Mouse (Mus musculus): Measurements from ENCODE around the gene Prokr2. TPM values are rescaled to one million over a fixed set of nuclear protein-coding genes. Genes with fewer than 3 reads are reported as not detected.

Prokr2 gene
- polyA plus RNA-seq, 1 experiment from 2014 or later: 0.08 TPM

DNA sequence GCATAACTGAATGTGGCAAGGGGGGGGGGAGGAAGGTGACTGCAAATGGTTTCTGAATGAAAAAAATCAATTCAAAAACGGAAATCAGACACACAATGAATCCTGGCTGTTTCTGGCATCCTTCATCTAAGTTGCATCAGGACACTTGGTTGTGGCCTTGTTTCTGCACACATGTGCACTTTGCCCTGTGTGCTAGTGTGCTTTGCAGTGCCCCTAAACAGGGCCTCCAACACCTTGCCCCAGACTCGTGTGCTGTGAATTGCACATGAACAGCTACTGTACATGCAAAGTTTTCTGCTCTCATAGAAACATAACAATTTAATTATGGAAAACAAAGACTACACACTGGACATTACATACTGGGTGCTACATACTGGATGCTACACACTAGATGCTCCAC lies 2.9 kb downstream of the Prokr2 start:
- Histone ChIP-seq H3K4me2 (ENCODE audit: low read length) (no peak overlapping the region), H3K27ac (no peak overlapping the region), H3K9me3 (replicated peaks; ENCODE audit: low read length) (no peaks in the 10 kb centered on the region), H3K9ac (ENCODE audit: low read depth, low read length) (no peak overlapping the region), H3K4me1 (replicated peaks; ENCODE audit: insufficient read depth, low read length) (peaks cover 7% of the 10 kb centered on the region; the same call in 1 of the 2 replicates), H3K27me3 (ENCODE audit: insufficient read depth, low read length) (0 out of 2 replicates have a peak, but pooled peaks cover 8% of the 10 kb centered on the region), H3K36me3 (ENCODE audit: insufficient read depth, low read length) (no peaks in the 10 kb centered on the region), H3K4me3 (replicated peaks; ENCODE audit: low read depth, low read length) (no peak overlapping the region)
- TF ChIP-seq CTCF (IDR thresholded peaks at IDR 0.05; ENCODE audit: low read depth): no peak
- no peak for DNase-seq (ENCODE audit: low spot score)
- 83% methylated on average over 2 of the region's 2 CpGs for whole genome bisulfite sequencing
- no peak for ATAC-seq (replicated peaks; ENCODE audit: low FRiP score, low read depth)

- DNase-seq (ENCODE audit: low spot score) (no peak), ATAC-seq (replicated peaks; ENCODE audit: low FRiP score, low read depth) (no peak)
- H3K27me3 ChIP-seq (ENCODE audit: insufficient read depth, low read length): 0 out of 2 replicates have a peak, but pooled peaks cover 7% of the 10 kb centered on the region
- H3K9ac ChIP-seq (ENCODE audit: low read depth, low read length): no peak overlapping the region
- no peak overlapping the region for H3K4me2 ChIP-seq (ENCODE audit: low read length)
- H3K36me3 ChIP-seq (ENCODE audit: insufficient read depth, low read length): no peaks in the 10 kb centered on the region
- H3K4me1 ChIP-seq (replicated peaks; ENCODE audit: insufficient read depth, low read length): peaks cover 4% of the 10 kb centered on the region; the same call in 1 of the 2 replicates
- TF ChIP-seq CTCF (IDR thresholded peaks at IDR 0.05; ENCODE audit: low read depth): no peak
- H3K4me3 ChIP-seq (replicated peaks; ENCODE audit: low read depth, low read length): no peak overlapping the region
- no peak overlapping the region for H3K27ac ChIP-seq
- 41% methylated on average over 4 of the region's 4 CpGs for WGBS
- no peaks in the 10 kb centered on the region for H3K9me3 ChIP-seq (replicated peaks; ENCODE audit: low read length)
These were observed 5.6 kb downstream of the Prokr2 start for GRCm38 (mm10) chr2:132379690-132380089.

- no peak overlapping the region for H3K9ac ChIP-seq (ENCODE audit: low read depth, low read length)
- TF ChIP-seq CTCF (IDR thresholded peaks at IDR 0.05; ENCODE audit: low read depth): no peak
- no peak overlapping the region for H3K4me2 ChIP-seq (ENCODE audit: low read length)
- H3K27me3 ChIP-seq (ENCODE audit: insufficient read depth, low read length): no peaks in the 10 kb centered on the region
- no peak overlapping the region for H3K27ac ChIP-seq
- H3K9me3 ChIP-seq (replicated peaks; ENCODE audit: low read length): no peaks in the 10 kb centered on the region
- no peak for DNase-seq (ENCODE audit: low spot score)
- 45% methylated on average over 10 of the region's 10 CpGs for WGBS
- ATAC-seq (replicated peaks; ENCODE audit: low FRiP score, low read depth): no peak
- no peaks in the 10 kb centered on the region for H3K36me3 ChIP-seq (ENCODE audit: insufficient read depth, low read length)
- no peak overlapping the region for H3K4me3 ChIP-seq (replicated peaks; ENCODE audit: low read depth, low read length)
- H3K4me1 ChIP-seq (replicated peaks; ENCODE audit: insufficient read depth, low read length): no peaks in the 10 kb centered on the region
These were observed 6.6 kb downstream of the Prokr2 start for GRCm38 (mm10) chr2:132378602-132379150.

DNA sequence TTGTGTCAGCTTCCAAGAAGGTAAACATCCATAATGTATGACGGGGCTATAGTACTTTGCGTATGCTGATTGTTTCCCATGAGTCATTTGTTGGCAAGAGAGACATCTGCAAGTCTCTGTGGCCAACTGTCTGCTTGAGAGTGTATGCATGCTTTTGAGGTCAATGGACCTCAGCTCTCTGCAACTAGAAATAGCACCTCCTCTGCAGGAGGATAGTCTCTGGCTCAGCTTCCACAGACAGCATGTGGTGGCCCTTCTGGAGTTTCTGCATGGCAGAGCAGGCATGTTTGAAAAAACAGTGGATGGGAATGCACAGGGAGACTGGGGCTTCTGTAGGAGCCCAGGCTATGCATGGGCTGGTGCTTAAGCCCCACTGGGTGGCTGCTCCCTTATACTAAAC lies 7.8 kb downstream of the Prokr2 start:
- Histone ChIP-seq H3K9ac (ENCODE audit: low read depth, low read length) (no peak overlapping the region), H3K4me2 (ENCODE audit: low read length) (no peak overlapping the region), H3K36me3 (ENCODE audit: insufficient read depth, low read length) (no peaks in the 10 kb centered on the region), H3K9me3 (replicated peaks; ENCODE audit: low read length) (no peaks in the 10 kb centered on the region), H3K4me3 (replicated peaks; ENCODE audit: low read depth, low read length) (no peak overlapping the region), H3K27ac (no peak overlapping the region), H3K4me1 (replicated peaks; ENCODE audit: insufficient read depth, low read length) (no peaks in the 10 kb centered on the region), H3K27me3 (ENCODE audit: insufficient read depth, low read length) (no peaks in the 10 kb centered on the region)
- no peak for ATAC-seq (replicated peaks; ENCODE audit: low FRiP score, low read depth)
- no peak for DNase-seq (ENCODE audit: low spot score)
- WGBS: 82% methylated on average over 2 of the region's 2 CpGs
- no peak for TF ChIP-seq CTCF (IDR thresholded peaks at IDR 0.05; ENCODE audit: low read depth)

GRCm38 (mm10) chr2:132375721-132376120 lies 9.5 kb downstream of the Prokr2 start:
- DNase-seq (ENCODE audit: low spot score) (no peak), ATAC-seq (replicated peaks; ENCODE audit: low FRiP score, low read depth) (no peak)
- Histone ChIP-seq H3K27me3 (ENCODE audit: insufficient read depth, low read length) (no peaks in the 10 kb centered on the region), H3K36me3 (ENCODE audit: insufficient read depth, low read length) (no peaks in the 10 kb centered on the region), H3K27ac (no peak overlapping the region), H3K4me2 (ENCODE audit: low read length) (no peak overlapping the region), H3K4me3 (replicated peaks; ENCODE audit: low read depth, low read length) (no peak overlapping the region), H3K9me3 (replicated peaks; ENCODE audit: low read length) (no peaks in the 10 kb centered on the region), H3K9ac (ENCODE audit: low read depth, low read length) (no peak overlapping the region), H3K4me1 (replicated peaks; ENCODE audit: insufficient read depth, low read length) (no peaks in the 10 kb centered on the region)
- no peak for TF ChIP-seq CTCF (IDR thresholded peaks at IDR 0.05; ENCODE audit: low read depth)
- 71% methylated on average over 3 of the region's 3 CpGs for WGBS

GRCm38 (mm10) chr2:132375135-132375534 lies 10.1 kb downstream of the Prokr2 start:
- H3K9ac ChIP-seq (ENCODE audit: low read depth, low read length): no peak overlapping the region
- WGBS: 77% methylated on average over 9 of the region's 9 CpGs

GRCm38 (mm10) chr2:132373748-132374147 lies 11.5 kb downstream of the Prokr2 start:
- Histone ChIP-seq H3K4me2 (ENCODE audit: low read length) (no peak overlapping the region), H3K27me3 (ENCODE audit: insufficient read depth, low read length) (no peaks in the 10 kb centered on the region), H3K4me3 (replicated peaks; ENCODE audit: low read depth, low read length) (no peak overlapping the region), H3K9me3 (replicated peaks; ENCODE audit: low read length) (no peaks in the 10 kb centered on the region), H3K4me1 (replicated peaks; ENCODE audit: insufficient read depth, low read length) (no peaks in the 10 kb centered on the region), H3K36me3 (ENCODE audit: insufficient read depth, low read length) (no peaks in the 10 kb centered on the region), H3K9ac (ENCODE audit: low read depth, low read length) (no peak overlapping the region), H3K27ac (no peak overlapping the region)
- ATAC-seq (replicated peaks; ENCODE audit: low FRiP score, low read depth): no peak
- 91% methylated on average over 17 of the region's 17 CpGs for WGBS
- DNase-seq (ENCODE audit: low spot score): no peak
- TF ChIP-seq CTCF (IDR thresholded peaks at IDR 0.05; ENCODE audit: low read depth): no peak

More at GRCm38 (mm10) chr2:132375135-132375534, 10.1 kb downstream of the Prokr2 start:
- no peak for DNase-seq (ENCODE audit: low spot score)
- no peaks in the 10 kb centered on the region for H3K9me3 ChIP-seq (replicated peaks; ENCODE audit: low read length)
- TF ChIP-seq CTCF (IDR thresholded peaks at IDR 0.05; ENCODE audit: low read depth): no peak
- no peaks in the 10 kb centered on the region for H3K27me3 ChIP-seq (ENCODE audit: insufficient read depth, low read length)
- no peak overlapping the region for H3K27ac ChIP-seq
- H3K36me3 ChIP-seq (ENCODE audit: insufficient read depth, low read length): no peaks in the 10 kb centered on the region
- ATAC-seq (replicated peaks; ENCODE audit: low FRiP score, low read depth): no peak
- no peak overlapping the region for H3K4me3 ChIP-seq (replicated peaks; ENCODE audit: low read depth, low read length)
- H3K4me1 ChIP-seq (replicated peaks; ENCODE audit: insufficient read depth, low read length): no peaks in the 10 kb centered on the region
- no peak overlapping the region for H3K4me2 ChIP-seq (ENCODE audit: low read length)
